Mouse (Mus musculus) limb, embryonic 12.5 days (tissue): ENCODE data around the gene Entpd2. TPM values are rescaled to one million over a fixed set of nuclear protein-coding genes. Genes with fewer than 3 reads are reported as not detected.
"Not testable (repeated sequence)": the region's sequence is repeated elsewhere in the genome, so short reads cannot be mapped to it uniquely, and the experiment has no call there.

Source experiments
- ATAC-seq: fragments of 200-750 bp; cut with Nextera tagmentation; 2 replicates; pipeline ENCODE4 v1.8.0; 2017; ENCODE audit warnings: low read depth, moderate TSS enrichment; ENCODE audit not compliant: insufficient number of reproducible peaks, insufficient read depth, low FRiP score, low TSS enrichment
- H3K27ac ChIP-seq: fragments of 300-500 bp; sonication (generic); 2 replicates; pipeline ENCODE4 v1.5.1; 2016; ENCODE audit warnings: mild to moderate bottlenecking, moderate library complexity
- H3K27me3 ChIP-seq: fragments of 300-500 bp; sonication (generic); 2 replicates; pipeline ENCODE4 v1.6.1; 2016; ENCODE audit warnings: mild to moderate bottlenecking, moderate library complexity
- H3K36me3 ChIP-seq: fragments of 300-500 bp; sonication (generic); 2 replicates; pipeline ENCODE4 v1.6.1; 2016; ENCODE audit warnings: mild to moderate bottlenecking, moderate library complexity
- H3K4me1 ChIP-seq: fragments of 300-500 bp; sonication (generic); replicated peaks from 2 replicates; pipeline ENCODE4 v1.6.1; 2016
- H3K4me2 ChIP-seq: fragments of 300-500 bp; sonication (generic); 2 replicates; pipeline ENCODE4 v1.6.1; 2016; ENCODE audit warnings: mild to moderate bottlenecking, moderate library complexity
- H3K4me3 ChIP-seq: fragments of 300-500 bp; sonication (generic); replicated peaks from 2 replicates; pipeline ENCODE4 v1.5.1; 2016; ENCODE audit warnings: mild to moderate bottlenecking
- H3K9ac ChIP-seq: fragments of 300-500 bp; sonication (generic); replicated peaks from 2 replicates; pipeline ENCODE4 v1.6.1; 2016; ENCODE audit warnings: mild to moderate bottlenecking, moderate library complexity
- H3K9me3 ChIP-seq: fragments of 300-500 bp; sonication (generic); 2 replicates; pipeline ENCODE4 v1.6.1; 2016; ENCODE audit warnings: mild to moderate bottlenecking, moderate library complexity
- WGBS: fragments of 180-500 bp; shearing (Covaris S2); methylation state at CpG from one replicate; pipeline ENCODE4 v1.1.7; 2016; 5-methylcytosine and 5-hydroxymethylcytosine counted together
- polyA plus RNA-seq: library from polyadenylated mRNA; unstranded; fragments of >200 nt; fragmentation: Nextera tagmentation; extraction: Ambion mirVana; gene quantifications from 2 replicates; pipeline ENCODE4 v1.2.1, GENCODE M21; 2016

The Entpd2 gene
- polyA plus RNA-seq, 1 experiment from 2014 or later: 0.31 TPM

DNA sequence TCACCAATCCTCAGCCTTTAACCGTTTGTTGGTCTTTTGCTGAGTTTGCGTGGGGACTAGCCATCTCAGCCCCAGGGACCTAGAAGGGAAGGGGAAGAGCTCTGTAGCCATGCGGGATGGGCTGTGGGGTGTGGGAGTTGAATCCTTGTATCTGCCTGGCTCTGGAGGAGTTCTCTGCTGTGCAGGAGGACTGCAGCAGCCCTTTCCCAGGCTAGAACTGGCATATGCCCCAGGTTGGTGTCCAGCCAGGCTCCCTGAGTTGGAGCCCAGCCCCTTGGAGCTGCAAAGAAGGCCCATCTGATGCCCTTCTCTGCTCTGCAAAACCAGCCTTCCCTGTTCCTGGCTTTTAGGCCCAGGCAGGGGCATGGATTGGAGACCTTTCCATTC is 916 bp downstream of the Entpd2 start:
- 33% methylated on average over 3 of the region's 3 CpGs for WGBS
- no peak for ATAC-seq
- H3K4me2 ChIP-seq: peak overlapping the region; percentile 59; the same call in 1 of the 2 replicates
- H3K27me3 ChIP-seq: peaks cover 92% of the 10 kb centered on the region
- H3K4me1 ChIP-seq: peaks cover 16% of the 10 kb centered on the region
- no peaks in the 10 kb centered on the region for H3K36me3 ChIP-seq
- no peaks in the 10 kb centered on the region for H3K9me3 ChIP-seq
- H3K27ac ChIP-seq: no peak overlapping the region
- H3K4me3 ChIP-seq: no peak overlapping the region
- no peak overlapping the region for H3K9ac ChIP-seq

DNA sequence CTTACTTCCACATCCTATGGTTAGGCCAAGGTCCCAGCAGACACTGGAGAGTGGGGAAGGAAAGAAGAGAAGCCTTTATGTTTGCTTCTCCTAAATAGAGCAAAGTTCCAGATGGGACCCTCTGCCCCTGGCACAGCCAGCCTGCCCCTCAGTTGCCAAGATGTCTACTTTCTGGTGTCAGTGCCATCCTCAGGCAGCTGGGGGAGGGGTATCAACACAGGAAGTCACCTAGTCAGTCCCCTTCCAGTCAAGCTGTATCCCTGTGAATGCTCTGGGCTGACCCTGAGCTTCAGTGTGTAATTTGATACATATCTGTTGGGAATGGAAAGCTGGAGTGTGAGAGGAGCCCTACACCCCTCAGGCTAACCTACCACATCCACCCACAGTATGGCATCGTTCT is 1.3 kb downstream of the Entpd2 start:
- WGBS: 52% methylated on average over 1 of the region's 1 CpGs
- Histone ChIP-seq H3K9ac (no peak overlapping the region), H3K27me3 (peaks cover 92% of the 10 kb centered on the region), H3K4me1 (peaks cover 16% of the 10 kb centered on the region), H3K4me2 (no peak overlapping the region), H3K27ac (no peak overlapping the region), H3K9me3 (no peaks in the 10 kb centered on the region), H3K36me3 (no peaks in the 10 kb centered on the region), H3K4me3 (no peak overlapping the region)
- ATAC-seq: no peak

DNA sequence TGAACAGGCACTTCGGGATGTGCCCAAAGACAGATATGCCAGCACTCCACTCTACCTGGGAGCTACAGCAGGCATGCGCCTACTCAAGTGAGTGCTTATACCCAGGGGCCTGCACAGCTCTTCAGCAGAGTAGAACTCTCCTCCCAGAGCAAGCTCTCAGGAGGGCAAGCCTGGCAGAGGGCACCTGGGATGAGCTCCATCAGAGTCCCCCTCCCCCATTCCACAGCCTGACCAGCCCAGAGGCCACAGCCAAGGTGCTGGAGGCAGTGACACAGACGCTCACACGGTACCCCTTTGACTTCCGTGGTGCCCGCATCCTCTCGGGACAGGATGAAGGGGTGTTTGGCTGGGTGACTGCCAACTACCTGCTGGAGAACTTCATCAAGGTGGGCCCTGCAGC is 2.4 kb downstream of the Entpd2 start:
- H3K27me3 ChIP-seq: peaks cover 98% of the 10 kb centered on the region
- H3K9ac ChIP-seq: no peak overlapping the region
- no peak overlapping the region for H3K4me2 ChIP-seq
- 92% methylated on average over 7 of the region's 7 CpGs for WGBS
- H3K36me3 ChIP-seq: no peaks in the 10 kb centered on the region
- no peak overlapping the region for H3K27ac ChIP-seq
- H3K9me3 ChIP-seq: no peaks in the 10 kb centered on the region
- no peak overlapping the region for H3K4me3 ChIP-seq
- H3K4me1 ChIP-seq: peaks cover 17% of the 10 kb centered on the region
- ATAC-seq: no peak

DNA sequence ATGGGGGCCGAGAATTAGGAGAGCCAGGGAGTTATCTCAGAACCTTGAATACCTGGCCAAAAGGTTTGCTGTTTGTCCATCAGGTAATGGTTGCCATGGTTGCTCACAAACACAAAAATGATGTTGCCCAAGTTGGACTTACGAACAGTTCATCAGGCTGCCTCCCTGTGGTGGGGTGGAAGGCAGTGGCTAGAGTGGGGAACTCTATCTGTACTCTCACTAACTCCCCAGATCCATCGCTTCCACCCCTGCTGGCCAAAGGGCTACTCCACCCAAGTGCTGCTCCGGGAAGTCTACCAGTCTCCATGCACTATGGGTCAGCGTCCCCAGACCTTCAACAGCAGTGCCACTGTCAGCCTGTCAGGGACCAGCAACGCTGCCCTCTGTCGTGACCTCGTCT is 3.4 kb downstream of the Entpd2 start, which contains the start of gene Npdc1:
Gene Npdc1 (plus strand): TSS at position 301 of the 400 bp plus-strand sequence.
- Histone ChIP-seq H3K9me3 (no peaks in the 10 kb centered on the region), H3K36me3 (no peaks in the 10 kb centered on the region), H3K4me1 (peaks cover 22% of the 10 kb centered on the region), H3K9ac (no peak within 1 kb of the TSS), H3K4me3 (no peak within 1 kb of the TSS), H3K27me3 (peaks cover 100% of the 10 kb centered on the region), H3K4me2 (no peak within 1 kb of the TSS), H3K27ac (no peak within 1 kb of the TSS)
- WGBS: 57% methylated on average over 8 of the region's 8 CpGs
- ATAC-seq: no peak

DNA sequence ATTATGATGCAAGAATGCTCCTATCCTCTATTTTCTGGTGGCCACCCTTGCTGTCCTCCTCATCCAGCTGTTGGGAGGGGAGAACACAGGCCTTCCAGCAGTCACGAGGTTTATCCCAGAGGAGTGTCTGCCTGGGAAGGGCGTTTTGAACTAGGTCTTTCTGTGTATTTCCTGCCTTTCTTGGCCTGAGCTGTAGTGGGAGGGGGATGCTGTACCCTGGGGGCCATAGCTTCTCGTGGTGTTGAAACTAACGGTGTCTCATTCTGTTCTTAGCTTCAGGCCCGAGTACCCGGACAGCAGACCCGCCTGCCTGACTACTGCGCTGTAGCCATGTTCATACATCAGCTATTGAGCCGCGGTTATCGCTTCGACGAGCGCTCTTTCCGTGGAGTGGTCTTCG is 4.6 kb downstream of the Entpd2 start:
- no peaks in the 10 kb centered on the region for H3K9me3 ChIP-seq
- ATAC-seq: no peak
- no peak overlapping the region for H3K9ac ChIP-seq
- H3K36me3 ChIP-seq: no peaks in the 10 kb centered on the region
- 22% methylated on average over 16 of the region's 16 CpGs for WGBS
- H3K4me3 ChIP-seq: no peak overlapping the region
- H3K27ac ChIP-seq: no peak overlapping the region
- no peak overlapping the region for H3K4me2 ChIP-seq
- H3K4me1 ChIP-seq: peaks cover 19% of the 10 kb centered on the region
- H3K27me3 ChIP-seq: peaks cover 99% of the 10 kb centered on the region

DNA sequence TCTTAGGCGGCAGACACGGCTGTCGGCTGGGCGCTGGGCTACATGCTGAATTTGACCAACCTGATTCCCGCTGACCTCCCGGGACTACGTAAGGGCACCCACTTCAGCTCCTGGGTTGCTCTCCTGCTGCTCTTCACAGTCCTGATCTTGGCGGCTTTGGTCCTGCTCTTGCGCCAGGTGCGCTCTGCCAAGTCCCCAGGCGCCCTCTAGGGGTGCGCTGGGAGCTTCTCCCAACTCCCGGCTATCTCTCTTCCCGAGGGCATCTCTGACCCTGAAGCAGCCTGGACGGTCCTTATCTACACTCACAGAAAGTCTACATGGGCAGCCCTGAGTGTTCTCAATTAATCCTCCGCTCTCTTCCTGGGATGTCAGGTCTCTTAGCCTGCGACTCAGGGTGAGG is 5.1 kb downstream of the Entpd2 start:
- peaks cover 15% of the 10 kb centered on the region for H3K4me1 ChIP-seq
- no peaks in the 10 kb centered on the region for H3K9me3 ChIP-seq
- H3K36me3 ChIP-seq: no peaks in the 10 kb centered on the region
- no peak overlapping the region for H3K4me2 ChIP-seq
- ATAC-seq: no peak
- peaks cover 99% of the 10 kb centered on the region for H3K27me3 ChIP-seq
- WGBS: 2% methylated on average over 17 of the region's 17 CpGs
- no peak overlapping the region for H3K27ac ChIP-seq
- no peak overlapping the region for H3K9ac ChIP-seq
- no peak overlapping the region for H3K4me3 ChIP-seq

DNA sequence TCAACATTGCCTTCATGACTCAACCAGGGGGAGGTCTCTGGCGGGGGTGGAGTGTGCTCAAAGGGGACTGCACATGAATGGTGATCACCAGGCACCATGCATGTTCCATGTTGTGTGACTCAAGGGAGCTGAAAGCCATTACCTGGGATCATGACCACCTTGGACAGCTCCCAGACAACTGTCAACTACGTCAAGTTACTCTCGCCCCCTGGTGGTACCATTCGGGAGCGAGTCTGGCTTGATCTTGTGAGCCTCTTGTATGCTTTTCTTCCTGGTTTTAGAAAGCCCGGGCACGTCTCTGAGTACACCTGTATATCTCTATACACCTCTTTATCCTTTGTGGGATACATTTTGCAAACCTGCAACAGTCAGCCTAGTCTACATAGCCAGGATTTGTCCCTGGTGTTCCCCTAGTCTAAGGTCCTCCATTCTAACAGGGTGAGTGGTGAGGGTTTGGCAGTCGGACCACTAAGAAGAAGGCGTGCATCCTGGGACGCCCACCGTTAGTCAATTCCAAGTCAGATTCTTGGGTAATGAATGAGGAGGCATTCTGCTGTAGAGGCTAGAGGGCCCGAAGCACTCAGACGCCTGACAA is 6.8 kb downstream of the Entpd2 start:
- Histone ChIP-seq H3K9ac (no peak overlapping the region), H3K4me2 (peak overlapping the region; percentile 68), H3K4me3 (peak overlapping the region; percentile 50), H3K9me3 (no peaks in the 10 kb centered on the region), H3K27ac (no peak overlapping the region), H3K27me3 (peaks cover 99% of the 10 kb centered on the region), H3K36me3 (no peaks in the 10 kb centered on the region), H3K4me1 (peaks cover 10% of the 10 kb centered on the region; the same call in 1 of the 2 replicates)
- ATAC-seq: no peak
- WGBS: 2% methylated on average over 13 of the region's 13 CpGs

DNA sequence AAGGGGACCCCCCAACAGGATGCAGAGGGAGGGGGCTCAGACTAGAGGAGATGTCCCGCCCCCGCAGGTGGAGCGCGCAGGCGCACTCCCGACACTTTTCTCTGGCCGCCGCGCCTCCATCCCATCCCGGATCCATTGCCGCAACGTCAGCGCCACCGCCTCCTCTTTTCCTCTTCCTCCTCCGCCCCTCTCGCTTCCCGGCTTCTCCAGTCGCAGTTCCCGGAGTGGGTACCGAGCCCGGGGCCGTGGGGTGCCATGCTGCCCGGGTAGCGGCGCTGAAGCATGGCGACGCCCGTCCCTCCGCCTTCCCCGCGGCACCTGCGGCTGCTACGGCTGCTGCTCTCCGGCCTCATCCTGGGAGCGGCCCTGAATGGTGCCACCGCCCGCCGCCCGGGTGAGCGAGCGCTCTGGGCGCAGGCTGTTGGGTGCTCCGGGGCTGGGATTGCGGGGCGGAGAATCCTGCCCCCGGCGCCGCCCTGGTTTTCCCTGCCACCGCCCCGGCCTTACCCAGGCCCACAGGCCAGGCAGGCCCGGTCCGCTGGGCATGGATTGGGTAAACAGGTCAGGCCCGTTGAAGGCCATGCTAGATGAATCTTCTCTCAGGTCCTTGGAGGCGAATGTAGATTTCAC is 7.4 kb downstream of the Entpd2 start:
- peaks cover 98% of the 10 kb centered on the region for H3K27me3 ChIP-seq
- ATAC-seq: no peak
- peak overlapping the region; percentile 68 for H3K4me2 ChIP-seq
- no peaks in the 10 kb centered on the region for H3K36me3 ChIP-seq
- H3K4me1 ChIP-seq: peaks cover 10% of the 10 kb centered on the region; the same call in 1 of the 2 replicates
- H3K9me3 ChIP-seq: no peaks in the 10 kb centered on the region
- H3K27ac ChIP-seq: no peak overlapping the region
- peak overlapping the region; percentile 50 for H3K4me3 ChIP-seq
- H3K9ac ChIP-seq: peak overlapping the region; percentile 57
- 2% methylated on average over 54 of the region's 54 CpGs for WGBS

DNA sequence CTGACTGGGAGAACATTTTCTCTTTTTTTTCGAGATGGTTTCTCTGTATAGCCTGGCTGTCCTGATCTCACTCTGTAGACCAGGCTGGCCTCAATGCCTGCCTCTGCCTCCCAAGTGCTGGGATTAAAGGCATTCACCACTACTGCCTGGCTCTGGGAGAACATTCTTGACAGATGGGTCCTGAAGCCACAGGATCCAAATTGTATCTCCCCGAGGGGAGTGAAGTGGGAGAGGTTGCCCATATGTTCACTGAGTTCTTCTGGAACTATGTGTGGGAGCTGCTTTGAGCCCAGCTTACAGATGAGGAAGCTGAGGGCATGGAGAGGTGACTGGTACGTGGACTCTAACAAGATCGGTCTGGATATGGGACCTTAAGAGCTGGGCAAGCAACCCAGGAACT is 8.3 kb downstream of the Entpd2 start:
- WGBS: 81% methylated on average over 4 of the region's 4 CpGs
- H3K4me2 ChIP-seq: 0 out of 2 replicates have a peak overlapping the region, but pooled peaks have one; percentile 68
- no peak for ATAC-seq

DNA sequence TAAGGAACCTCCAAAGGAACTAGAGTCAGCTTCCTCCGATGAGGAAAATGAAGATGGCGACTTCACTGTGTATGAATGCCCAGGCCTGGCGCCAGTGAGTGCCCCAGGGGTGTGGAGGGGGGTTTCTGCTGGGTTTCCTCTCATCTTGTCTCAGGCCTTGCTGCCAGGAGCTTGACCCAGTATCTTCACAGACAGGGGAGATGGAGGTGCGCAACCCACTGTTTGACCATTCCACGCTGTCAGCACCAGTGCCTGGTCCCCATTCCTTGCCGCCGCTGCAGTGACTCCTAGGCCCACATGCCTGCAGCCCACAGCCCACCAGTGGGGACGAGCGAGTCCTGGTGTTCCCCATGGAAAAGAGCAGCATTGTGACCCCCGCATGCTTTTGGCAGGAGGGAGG is 13.2 kb downstream of the Entpd2 start:
- Histone ChIP-seq H3K36me3 (no peaks in the 10 kb centered on the region), H3K27ac (no peak overlapping the region), H3K27me3 (peaks cover 48% of the 10 kb centered on the region), H3K4me1 (no peaks in the 10 kb centered on the region), H3K9me3 (no peaks in the 10 kb centered on the region), H3K9ac (no peak overlapping the region), H3K4me3 (no peak overlapping the region), H3K4me2 (no peak overlapping the region)
- 83% methylated on average over 10 of the region's 10 CpGs for WGBS
- ATAC-seq: no peak

More for the DNA sequence above, 8.3 kb downstream of the Entpd2 start:
- Histone ChIP-seq H3K9ac (no peak overlapping the region), H3K4me1 (peaks cover 10% of the 10 kb centered on the region; the same call in 1 of the 2 replicates), H3K9me3 (no peaks in the 10 kb centered on the region), H3K4me3 (no peak overlapping the region), H3K27me3 (peaks cover 96% of the 10 kb centered on the region), H3K27ac (no peak overlapping the region), H3K36me3 (no peaks in the 10 kb centered on the region)

DNA sequence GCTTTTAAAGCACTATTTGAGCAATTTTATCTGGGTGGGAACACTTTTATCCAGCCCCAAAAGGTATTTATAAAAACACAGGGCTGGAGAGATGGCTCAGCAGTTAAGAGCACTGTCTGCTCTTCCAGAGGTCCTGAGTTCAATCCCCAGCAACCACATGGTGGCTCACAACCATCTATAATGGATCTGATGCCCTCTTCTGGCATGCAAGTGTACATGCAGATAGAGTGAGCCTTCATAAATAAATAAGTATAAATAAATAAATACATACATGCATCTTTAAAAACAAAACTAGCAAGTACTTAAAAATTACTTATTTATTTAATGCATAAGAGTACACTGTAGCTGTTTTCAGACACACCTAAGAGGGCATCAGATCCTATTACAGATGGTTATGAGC is 17.8 kb downstream of the Entpd2 start:
- not testable (repeated sequence) for H3K4me2 ChIP-seq, H3K4me1 ChIP-seq, H3K36me3 ChIP-seq, H3K9ac ChIP-seq, H3K27ac ChIP-seq, H3K4me3 ChIP-seq, H3K9me3 ChIP-seq, ATAC-seq
- H3K27me3 ChIP-seq: peaks cover 14% of the 10 kb centered on the region; the same call in 1 of the 2 replicates

DNA sequence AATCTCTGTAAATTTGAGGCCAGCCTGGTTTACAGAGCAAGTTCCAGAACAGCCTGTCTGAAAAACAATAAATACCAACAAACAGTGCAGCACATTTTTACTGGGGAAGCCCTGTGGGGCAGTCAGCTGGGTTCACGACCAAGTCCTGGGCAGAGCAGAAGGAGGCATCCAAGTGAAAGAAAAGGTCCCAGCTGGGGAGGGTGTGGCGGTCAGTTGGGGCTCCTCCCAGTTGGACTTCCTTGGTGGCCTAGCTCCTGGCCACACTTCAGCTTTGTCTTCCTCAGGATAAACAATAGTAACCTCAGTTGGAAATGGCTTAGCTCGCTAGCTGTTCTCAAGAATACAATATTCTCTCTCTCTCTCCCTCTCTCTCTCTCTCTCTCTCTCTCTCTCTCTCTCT is 21.8 kb downstream of the Entpd2 start:
- Histone ChIP-seq H3K9ac (no peak overlapping the region), H3K27me3 (peaks cover 12% of the 10 kb centered on the region; the same call in 1 of the 2 replicates), H3K36me3 (no peaks in the 10 kb centered on the region), H3K4me3 (no peak overlapping the region), H3K9me3 (no peaks in the 10 kb centered on the region), H3K27ac (no peak overlapping the region), H3K4me1 (no peaks in the 10 kb centered on the region), H3K4me2 (no peak overlapping the region)
- no peak for ATAC-seq
- 32% methylated on average over 3 of the region's 3 CpGs for WGBS
